Mouse (Mus musculus) small intestine, adult 2 months (tissue): ENCODE measurements around the gene Slc5a11. TPM values are rescaled to one million over a fixed set of nuclear protein-coding genes. Genes with fewer than 3 reads are reported as not detected.
A peak's percentile ranks its signal among the peaks of the same experiment; 100 is the strongest.

Source experiments
- H3K27ac ChIP-seq: fragments of 200-500 bp; 2 replicates; pipeline ENCODE4 v1.5.1; 2012; ENCODE audit warnings: low read depth, low read length, control low read depth, inconsistent platforms; ENCODE audit not compliant: insufficient read depth
- H3K27me3 ChIP-seq: fragments of 200-500 bp; 2 replicates; pipeline ENCODE4 v1.6.1; 2012; ENCODE audit warnings: mild to moderate bottlenecking, moderate library complexity, low read length, inconsistent platforms; ENCODE audit not compliant: control insufficient read depth, insufficient read depth
- H3K36me3 ChIP-seq: fragments of 200-500 bp; 2 replicates; pipeline ENCODE4 v1.6.1; 2012; ENCODE audit warnings: mild to moderate bottlenecking, low read length, control low read depth, inconsistent platforms; ENCODE audit not compliant: control insufficient read depth, insufficient read depth
- H3K4me1 ChIP-seq: fragments of 200-500 bp; 2 replicates; pipeline ENCODE4 v1.6.1; 2012; ENCODE audit warnings: low read length, inconsistent platforms, mixed read lengths; ENCODE audit not compliant: control insufficient read depth, insufficient read depth, insufficient read length
- H3K4me3 ChIP-seq: fragments of 200-500 bp; 2 replicates; pipeline ENCODE4 v1.5.1; 2012; ENCODE audit warnings: low read depth, mild to moderate bottlenecking, control low read depth, inconsistent platforms, low read length, moderate library complexity
- CTCF ChIP-seq: fragments of 200-500 bp; IDR thresholded peaks from 2 replicates; pipeline ENCODE4 v1.5.1; 2012; ENCODE audit warnings: low read depth, mild to moderate bottlenecking, control low read depth, inconsistent platforms, low read length, moderate library complexity, mixed read lengths; ENCODE audit not compliant: insufficient replicate concordance, insufficient read length; ENCODE audit errors: extremely low read depth
- POLR2A ChIP-seq: fragments of 200-500 bp; IDR thresholded peaks from 2 replicates; pipeline ENCODE4 v1.6.1; 2012; ENCODE audit warnings: low read depth, mild to moderate bottlenecking, control low read depth, inconsistent platforms, low read length, moderate library complexity
- WGBS: fragments of 180-500 bp; shearing (Covaris S2); methylation state at CpG from one replicate; pipeline ENCODE4 v1.1.7; 2018; 5-methylcytosine and 5-hydroxymethylcytosine counted together
- polyA plus RNA-seq: library from polyadenylated mRNA; depleted of rRNA; stranded (reverse); fragments of >200 nt; gene quantifications from 2 replicates; pipeline ENCODE4 v1.2.3, GENCODE M21; 2012

Gene Slc5a11
- polyA plus RNA-seq, 1 experiment: 204 TPM

- peaks cover 32% of the 10 kb centered on the region for H3K4me1 ChIP-seq
- H3K36me3 ChIP-seq: peaks cover 9% of the 10 kb centered on the region
- no peak for TF ChIP-seq CTCF
- no peak; the same call in 1 of the 2 replicates for TF ChIP-seq POLR2A
- no peaks in the 10 kb centered on the region for H3K27me3 ChIP-seq
- H3K4me3 ChIP-seq: peak overlapping the region; percentile 44
- 28% methylated on average over 10 of the region's 10 CpGs for WGBS
- H3K27ac ChIP-seq: peak overlapping the region; percentile 100
Observed at GRCm38 (mm10) chr7:123198695-123199094, 15.9 kb upstream of the Slc5a11 start.

GRCm38 (mm10) chr7:123199151-123199550, 15.4 kb upstream of the Slc5a11 start:
- TF ChIP-seq POLR2A (peak; percentile 40; the same call in 1 of the 2 replicates), CTCF (no peak)
- Histone ChIP-seq H3K27ac (peak overlapping the region; percentile 100), H3K4me3 (peak overlapping the region; percentile 48), H3K36me3 (peaks cover 7% of the 10 kb centered on the region), H3K4me1 (peaks cover 32% of the 10 kb centered on the region), H3K27me3 (no peaks in the 10 kb centered on the region)
- 36% methylated on average over 3 of the region's 3 CpGs for WGBS

- no peaks in the 10 kb centered on the region for H3K27me3 ChIP-seq
- WGBS: 34% methylated on average over 15 of the region's 15 CpGs
- H3K4me3 ChIP-seq: peak overlapping the region; percentile 48
- H3K4me1 ChIP-seq: peaks cover 32% of the 10 kb centered on the region
- no peak for TF ChIP-seq CTCF
- peak; percentile 59; the same call in 1 of the 2 replicates for TF ChIP-seq POLR2A
- H3K27ac ChIP-seq: peak overlapping the region; percentile 100
- H3K36me3 ChIP-seq: peaks cover 5% of the 10 kb centered on the region
Observed at GRCm38 (mm10) chr7:123199656-123200206, 14.8 kb upstream of the Slc5a11 start.

GRCm38 (mm10) chr7:123200722-123201121, 13.9 kb upstream of the Slc5a11 start:
- 81% methylated on average over 9 of the region's 9 CpGs for WGBS
- TF ChIP-seq CTCF: no peak
- no peak for TF ChIP-seq POLR2A
- H3K4me3 ChIP-seq: no peak overlapping the region
- H3K36me3 ChIP-seq: no peaks in the 10 kb centered on the region
- peaks cover 29% of the 10 kb centered on the region for H3K4me1 ChIP-seq
- no peak overlapping the region for H3K27ac ChIP-seq
- no peaks in the 10 kb centered on the region for H3K27me3 ChIP-seq

GRCm38 (mm10) chr7:123205261-123205660, 9.3 kb upstream of the Slc5a11 start:
- H3K27ac ChIP-seq: no peak overlapping the region
- H3K4me1 ChIP-seq: peaks cover 15% of the 10 kb centered on the region; the same call in 1 of the 2 replicates
- H3K4me3 ChIP-seq: no peak overlapping the region
- H3K36me3 ChIP-seq: no peaks in the 10 kb centered on the region
- no peaks in the 10 kb centered on the region for H3K27me3 ChIP-seq
- 22% methylated on average over 14 of the region's 14 CpGs for WGBS
- TF ChIP-seq CTCF (peak; percentile 70; the same call in 1 of the 2 replicates), POLR2A (no peak)

- WGBS: 46% methylated on average over 6 of the region's 6 CpGs
- no peak for TF ChIP-seq CTCF
- TF ChIP-seq POLR2A: no peak
- peaks cover 20% of the 10 kb centered on the region; the same call in 1 of the 2 replicates for H3K4me1 ChIP-seq
Observed at GRCm38 (mm10) chr7:123207561-123207960, 7.0 kb upstream of the Slc5a11 start.

GRCm38 (mm10) chr7:123209864-123210263, 4.7 kb upstream of the Slc5a11 start:
- Histone ChIP-seq H3K4me3 (no peak overlapping the region), H3K4me1 (peaks cover 29% of the 10 kb centered on the region), H3K27ac (peak overlapping the region; percentile 81), H3K36me3 (no peaks in the 10 kb centered on the region), H3K27me3 (no peaks in the 10 kb centered on the region)
- 28% methylated on average over 9 of the region's 9 CpGs for WGBS
- TF ChIP-seq CTCF (no peak), POLR2A (no peak)

More at GRCm38 (mm10) chr7:123207561-123207960, 7.0 kb upstream of the Slc5a11 start:
- no peak overlapping the region for H3K4me3 ChIP-seq
- no peaks in the 10 kb centered on the region for H3K27me3 ChIP-seq
- H3K27ac ChIP-seq: no peak overlapping the region
- H3K36me3 ChIP-seq: no peaks in the 10 kb centered on the region
